Mouse (Mus musculus) cerebellum, adult 2 months (tissue): Measurements from ENCODE around the gene Bpifb4.

Experiments used
- CTCF ChIP-seq: fragments of 200-500 bp; IDR thresholded peaks from 2 replicates; pipeline ENCODE4 v1.5.1; 2011; ENCODE audit warnings: low read depth, mild to moderate bottlenecking, control low read depth, low read length, moderate library complexity, borderline replicate concordance; ENCODE audit not compliant: insufficient read depth
- POLR2A ChIP-seq: fragments of 200-500 bp; IDR thresholded peaks from 2 replicates; pipeline ENCODE4 v1.6.1; 2011; ENCODE audit warnings: low read length, control low read depth, borderline replicate concordance; ENCODE audit not compliant: insufficient read depth

DNA sequence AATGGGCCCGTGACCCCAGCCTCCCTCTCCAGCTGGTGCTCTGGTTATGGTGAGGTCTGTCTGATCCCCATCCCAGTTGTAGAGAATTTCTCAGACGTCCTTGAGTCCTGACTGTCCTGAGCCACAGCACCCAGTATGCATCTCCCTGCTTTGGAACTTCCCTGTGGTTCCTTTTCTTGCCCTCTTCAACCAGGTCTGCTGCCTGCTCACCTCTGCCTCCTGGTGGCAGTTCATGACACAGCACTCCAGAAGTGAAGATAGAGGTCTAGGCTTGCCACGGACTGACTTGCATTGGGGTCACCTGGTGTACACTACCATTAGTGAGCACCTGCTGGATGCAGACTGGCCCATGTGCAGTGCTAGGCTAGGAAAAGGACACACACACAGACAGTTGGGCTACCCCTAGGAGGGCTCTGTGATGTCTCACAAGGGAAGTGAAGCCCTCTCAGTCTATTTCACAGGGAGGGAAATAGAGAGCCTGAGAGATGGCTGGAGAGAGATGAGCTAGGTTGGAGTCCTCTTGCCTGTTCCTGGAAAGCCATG is 8.1 kb upstream of the Bpifb4 start:
- TF ChIP-seq CTCF = peak; percentile 91
- no peak for TF ChIP-seq POLR2A
